Mouse (Mus musculus) heart, adult 2 months (tissue): ENCODE results near the gene Emcn.

ENCODE experiments used
- CTCF ChIP-seq: fragments of 200-600 bp; IDR thresholded peaks from 2 replicates; pipeline ENCODE4 v1.8.1; 2022; ENCODE audit warnings: antibody characterized with exemption, mild to moderate bottlenecking, moderate library complexity
- EP300 ChIP-seq: fragments of 200-500 bp; IDR thresholded peaks from 2 replicates; pipeline ENCODE4 v1.6.1; 2011; ENCODE audit warnings: low read depth, low read length, control low read depth; ENCODE audit not compliant: insufficient read depth
- POLR2A ChIP-seq: fragments of 200-500 bp; IDR thresholded peaks from 2 replicates; pipeline ENCODE4 v1.6.1; 2011; ENCODE audit warnings: mild to moderate bottlenecking, low read depth, low read length, control low read depth; ENCODE audit not compliant: insufficient read depth

GRCm38 (mm10) chr3:137335957-137336356 is 4.9 kb upstream of the Emcn start:
- TF ChIP-seq POLR2A (no peak), CTCF (no peak), EP300 (no peak)
